Mouse (Mus musculus) CH12F3 (cell line): ENCODE results near the gene Pam16.
"Not testable (repeated sequence)": the region's sequence is repeated elsewhere in the genome, so short reads cannot be mapped to it uniquely, and the experiment has no call there.

ENCODE experiments used
- in situ Hi-C: fragments of 300-500 bp; cut with MboI; formaldehyde crosslinking; loops from 2 replicates; pipeline ENCODE4 v1.14.3; 2020; ENCODE audit warnings: low sequenced_read_pairs

Pam16 gene

GRCm38 (mm10) chr16:4593971-4594813 lies 30.6 kb downstream of the Pam16 start, which contains the start of gene Glis2:
TSS of gene Glis2 (plus strand) at chr16:4594713.
- in situ Hi-C loops, result no loop called here

GRCm38 (mm10) chr16:4592909-4593875 lies 31.6 kb downstream of the Pam16 start:
- in situ Hi-C loops, result no loop called here

- in situ Hi-C loops, result no loop called here
Measured at GRCm38 (mm10) chr16:4590236-4590635, 34.6 kb downstream of the Pam16 start.

GRCm38 (mm10) chr16:4587516-4588210 lies 37.1 kb downstream of the Pam16 start:
- in situ Hi-C loops, result no loop called here

- in situ Hi-C loops, result no loop called here
Measured at GRCm38 (mm10) chr16:4586531-4587123, 38.2 kb downstream of the Pam16 start.

- in situ Hi-C loops, result no loop called here
Measured at GRCm38 (mm10) chr16:4585642-4586530, 38.9 kb downstream of the Pam16 start.

- in situ Hi-C loops, result no loop called here
Measured at GRCm38 (mm10) chr16:4584438-4584837, 40.4 kb downstream of the Pam16 start.

- in situ Hi-C loops, result no loop called here
Measured at GRCm38 (mm10) chr16:4583807-4584206, 41.0 kb downstream of the Pam16 start.

- in situ Hi-C loops, result not testable (repeated sequence)
Measured at GRCm38 (mm10) chr16:4581179-4581578, 43.6 kb downstream of the Pam16 start.

- in situ Hi-C loops, result no loop called here
Measured at GRCm38 (mm10) chr16:4578630-4579029, 46.2 kb downstream of the Pam16 start.

- in situ Hi-C loops, result no loop called here
Measured at GRCm38 (mm10) chr16:4576873-4577272, 47.9 kb downstream of the Pam16 start.

GRCm38 (mm10) chr16:4576038-4576437 lies 48.8 kb downstream of the Pam16 start:
- in situ Hi-C loops, result no loop called here

GRCm38 (mm10) chr16:4570737-4571136 lies 54.1 kb downstream of the Pam16 start:
- in situ Hi-C loops, result no loop called here

GRCm38 (mm10) chr16:4567912-4568311 lies 56.9 kb downstream of the Pam16 start:
- in situ Hi-C loops, result loop anchor here (5.0 kb wide), 1 partner anchor 44 kb away; no protein-coding TSS in a partner anchor
